Mouse (Mus musculus): ENCODE results near the gene Snapc4. TPM values are rescaled to one million over a fixed set of nuclear protein-coding genes. Genes with fewer than 3 reads are reported as not detected.

Gene Snapc4
- total RNA-seq, 2 experiments from 2014 or later = 74.2 to 78.2 TPM

- intact Hi-C loops (cut with DNase I) = no loop called here
- H3K4me3 ChIP-seq = no peak overlapping the region
- H3K27ac ChIP-seq = no peak overlapping the region
- no peak for TF ChIP-seq CTCF (IDR thresholded peaks at IDR 0.05)
- DNase-seq (ENCODE audit: extremely low spot score in 1 of 2, low spot score in 2 of 2) = no peak
These were observed 12.5 kb downstream of the Snapc4 start for GRCm38 (mm10) chr2:26367911-26368310.

GRCm38 (mm10) chr2:26364738-26365465 lies 15.6 kb downstream of the Snapc4 start:
- TF ChIP-seq CTCF (IDR thresholded peaks at IDR 0.05) = no peak
- DNase-seq (ENCODE audit: extremely low spot score in 1 of 2, low spot score in 2 of 2) = no peak
- Histone ChIP-seq H3K27ac (peak overlapping the region; percentile 3; the same call in 1 of the 2 replicates), H3K4me3 (no peak overlapping the region)
- intact Hi-C loops (cut with DNase I) = no loop called here

DNA sequence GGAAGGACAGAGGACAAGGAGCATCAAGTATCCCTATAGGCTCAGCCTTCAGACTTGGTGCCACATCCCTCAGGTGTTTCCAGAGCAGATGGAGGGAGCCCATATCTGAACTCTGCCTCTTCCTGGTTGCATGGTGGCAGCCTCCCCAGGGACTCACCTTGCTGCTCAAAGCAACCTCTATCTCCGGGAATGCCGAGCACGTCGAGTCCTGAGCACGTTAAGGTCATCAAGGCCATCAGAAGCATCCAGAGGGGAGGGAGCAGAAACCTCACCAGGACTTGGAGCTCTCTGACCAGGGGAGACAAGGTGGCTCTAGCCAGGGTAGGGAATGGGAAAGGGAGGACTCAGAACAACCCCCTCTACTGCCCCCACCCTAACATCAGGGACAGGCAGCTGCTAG lies 17.0 kb downstream of the Snapc4 start:
- H3K4me3 ChIP-seq = no peak overlapping the region
- no peak for TF ChIP-seq CTCF (IDR thresholded peaks at IDR 0.05)
- no peak overlapping the region for H3K27ac ChIP-seq
- DNase-seq (ENCODE audit: extremely low spot score in 1 of 2, low spot score in 2 of 2) = no peak
- intact Hi-C loops (cut with DNase I) = no loop called here

- Histone ChIP-seq H3K27ac (no peak overlapping the region), H3K4me3 (no peak overlapping the region)
- no peak for DNase-seq (ENCODE audit: extremely low spot score in 1 of 2, low spot score in 2 of 2)
- TF ChIP-seq CTCF (IDR thresholded peaks at IDR 0.05) = no peak
- intact Hi-C loops (cut with DNase I) = no loop called here
These were observed 17.5 kb downstream of the Snapc4 start for GRCm38 (mm10) chr2:26362991-26363390.

DNA sequence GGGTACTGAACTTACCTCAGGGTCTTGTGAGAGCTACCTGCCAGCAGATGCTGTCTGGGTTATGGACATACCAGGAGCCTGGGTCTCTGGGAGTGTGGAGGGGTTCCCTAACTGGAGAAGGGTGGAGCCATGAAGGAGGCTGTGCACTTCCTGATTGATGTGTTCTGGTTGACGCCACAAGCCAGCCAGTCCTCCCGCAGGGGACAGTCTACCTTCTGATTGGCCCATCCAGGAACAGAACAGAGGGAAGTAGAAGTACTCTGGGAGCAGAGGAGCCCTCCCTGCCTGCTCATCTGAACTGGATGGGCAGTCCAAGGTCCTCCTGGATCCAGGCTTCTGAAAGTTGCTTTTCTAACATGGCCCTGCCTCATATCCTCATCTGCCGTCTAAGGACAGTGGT lies 19.7 kb downstream of the Snapc4 start, which contains the start of gene Card9:
Card9 (minus strand) TSS at position 147 of the 400 bp plus-strand sequence.
- no peak for TF ChIP-seq CTCF (IDR thresholded peaks at IDR 0.05)
- DNase-seq (ENCODE audit: extremely low spot score in 1 of 2, low spot score in 2 of 2) = no peak
- H3K27ac ChIP-seq = no peak within 1 kb of the TSS
- no peak within 1 kb of the TSS for H3K4me3 ChIP-seq
- intact Hi-C loops (cut with DNase I) = no loop called here

GRCm38 (mm10) chr2:26359983-26360382 lies 20.5 kb downstream of the Snapc4 start:
- Histone ChIP-seq H3K27ac (no peak overlapping the region), H3K4me3 (no peak overlapping the region)
- TF ChIP-seq CTCF (IDR thresholded peaks at IDR 0.05) = no peak
- no peak for DNase-seq (ENCODE audit: extremely low spot score in 1 of 2, low spot score in 2 of 2)
- intact Hi-C loops (cut with DNase I) = no loop called here

DNA sequence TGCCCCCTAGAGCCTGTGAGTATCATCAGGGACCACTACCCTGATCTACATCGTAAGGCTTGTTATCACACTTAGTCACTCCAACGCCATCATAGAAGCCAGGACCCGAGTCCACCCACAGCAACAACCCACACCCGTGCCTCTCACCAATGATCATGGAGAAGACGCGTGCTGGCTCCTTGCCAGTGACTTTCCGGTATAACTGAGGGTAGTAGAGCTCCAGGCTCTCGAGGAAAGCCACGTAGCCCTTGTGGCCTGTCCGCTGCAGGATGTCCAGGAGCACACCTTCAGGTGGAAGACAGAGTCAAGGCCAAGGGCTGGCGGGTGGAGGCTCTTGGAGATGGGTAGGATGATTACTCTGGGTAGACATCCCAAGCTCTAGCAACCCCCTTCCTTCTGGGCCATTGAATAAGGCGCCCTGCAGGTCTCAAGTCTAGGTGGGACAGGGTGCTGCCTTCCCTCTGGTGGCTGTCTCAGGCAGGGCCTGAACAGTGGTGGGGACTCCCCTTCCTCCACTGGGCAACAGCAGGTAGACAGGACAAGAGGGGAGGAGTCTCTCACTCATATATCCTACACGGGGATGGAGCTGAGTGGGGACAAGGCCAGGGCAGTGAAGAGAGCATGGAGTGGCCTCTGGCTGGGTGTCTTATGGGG lies 21.7 kb downstream of the Snapc4 start:
- no peak for DNase-seq (ENCODE audit: extremely low spot score in 1 of 2, low spot score in 2 of 2)
- no peak for TF ChIP-seq CTCF (IDR thresholded peaks at IDR 0.05)
- intact Hi-C loops (cut with DNase I) = no loop called here

GRCm38 (mm10) chr2:26357484-26357883 lies 23.0 kb downstream of the Snapc4 start:
- no peak overlapping the region for H3K4me3 ChIP-seq
- no peak; the same call in none of the 2 replicates for TF ChIP-seq CTCF (IDR thresholded peaks at IDR 0.05)
- no peak for DNase-seq (ENCODE audit: extremely low spot score in 1 of 2, low spot score in 2 of 2)
- no peak overlapping the region for H3K27ac ChIP-seq
- intact Hi-C loops (cut with DNase I) = no loop called here

More for the DNA sequence above, 21.7 kb downstream of the Snapc4 start:
- Histone ChIP-seq H3K27ac (no peak overlapping the region), H3K4me3 (no peak overlapping the region)

DNA sequence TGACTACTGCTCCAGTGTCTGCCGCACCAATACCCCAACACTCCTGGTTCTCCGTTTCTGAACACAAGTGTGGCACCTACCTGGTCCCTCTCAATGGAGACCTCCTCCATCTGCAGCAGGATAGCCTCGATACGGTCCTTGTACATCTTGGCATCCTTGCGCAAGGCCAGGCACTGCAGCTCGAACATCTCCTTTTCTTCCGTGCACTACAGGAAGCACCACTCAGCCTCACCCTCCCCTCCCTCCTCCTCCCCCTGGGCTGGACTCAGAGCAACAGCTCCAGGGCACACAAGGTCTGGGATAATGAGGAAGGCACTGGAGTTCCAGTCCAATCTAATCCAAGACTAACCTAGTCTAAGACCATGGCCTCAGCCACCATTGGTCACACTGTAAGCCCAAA lies 23.8 kb downstream of the Snapc4 start:
- intact Hi-C loops (cut with DNase I) = no loop called here
- no peak for TF ChIP-seq CTCF (IDR thresholded peaks at IDR 0.05)
- H3K4me3 ChIP-seq = no peak overlapping the region
- DNase-seq (ENCODE audit: extremely low spot score in 1 of 2, low spot score in 2 of 2) = no peak
- no peak overlapping the region for H3K27ac ChIP-seq

GRCm38 (mm10) chr2:26356231-26356630 lies 24.2 kb downstream of the Snapc4 start:
- H3K4me3 ChIP-seq = no peak overlapping the region
- intact Hi-C loops (cut with DNase I) = no loop called here
- no peak for TF ChIP-seq CTCF (IDR thresholded peaks at IDR 0.05)
- H3K27ac ChIP-seq = no peak overlapping the region
- DNase-seq (ENCODE audit: extremely low spot score in 1 of 2, low spot score in 2 of 2) = no peak

- intact Hi-C loops (cut with DNase I) = no loop called here
- Histone ChIP-seq H3K27ac (no peak overlapping the region), H3K4me3 (no peak overlapping the region)
- no peak for DNase-seq (ENCODE audit: extremely low spot score in 1 of 2, low spot score in 2 of 2)
- TF ChIP-seq CTCF (IDR thresholded peaks at IDR 0.05) = no peak
These were observed 26.1 kb downstream of the Snapc4 start for GRCm38 (mm10) chr2:26354401-26354800.

GRCm38 (mm10) chr2:26353066-26353980 lies 27.1 kb downstream of the Snapc4 start:
- no peak for DNase-seq (ENCODE audit: extremely low spot score in 1 of 2, low spot score in 2 of 2)
- intact Hi-C loops (cut with DNase I) = no loop called here
- Histone ChIP-seq H3K27ac (peak overlapping the region; percentile 80; the same call in 1 of the 2 replicates), H3K4me3 (peak overlapping the region; percentile 76)
- TF ChIP-seq CTCF (IDR thresholded peaks at IDR 0.05) = no peak
